Mouse (Mus musculus): Measurements from ENCODE around the gene Mast2.

The Mast2 gene

GRCm38 (mm10) chr4:116464126-116464981 is at the start of gene Mast2:
TSS of gene Mast2 (minus strand) at chr4:116464183.
- DNase-seq: peak; percentile 87

GRCm38 (mm10) chr4:116507425-116508218 is 43.6 kb upstream of the Mast2 start, which contains the start of gene Ipp:
TSS of gene Ipp (plus strand) at chr4:116507549.
- DNase-seq: peak; percentile 96

GRCm38 (mm10) chr4:116506886-116507424 is 43.0 kb upstream of the Mast2 start:
- no peak for DNase-seq

GRCm38 (mm10) chr4:116499978-116500377 is 36.0 kb upstream of the Mast2 start:
- peak; percentile 7 for DNase-seq

- no peak for DNase-seq
Measured at GRCm38 (mm10) chr4:116493646-116494045, 29.7 kb upstream of the Mast2 start.

GRCm38 (mm10) chr4:116492460-116492859 is 28.5 kb upstream of the Mast2 start:
- DNase-seq: no peak

- DNase-seq: no peak
Measured at GRCm38 (mm10) chr4:116491886-116492285, 27.9 kb upstream of the Mast2 start.

GRCm38 (mm10) chr4:116491119-116491536 is 27.1 kb upstream of the Mast2 start:
- DNase-seq: peak; percentile 31

GRCm38 (mm10) chr4:116483476-116483875 is 19.5 kb upstream of the Mast2 start:
- no peak for DNase-seq

- no peak for DNase-seq
Measured at GRCm38 (mm10) chr4:116481322-116481721, 17.3 kb upstream of the Mast2 start.

GRCm38 (mm10) chr4:116463231-116464125 is 505 bp downstream of the Mast2 start:
- peak; percentile 62 for DNase-seq

- no peak for DNase-seq
Measured at GRCm38 (mm10) chr4:116461943-116462342, 2.0 kb downstream of the Mast2 start.

GRCm38 (mm10) chr4:116451553-116451952 is 12.4 kb downstream of the Mast2 start:
- no peak for DNase-seq

- no peak for DNase-seq
Measured at GRCm38 (mm10) chr4:116449951-116450350, 14.0 kb downstream of the Mast2 start.

- peak; percentile 32 for DNase-seq
Measured at GRCm38 (mm10) chr4:116448673-116449072, 15.3 kb downstream of the Mast2 start.

- DNase-seq: no peak
Measured at GRCm38 (mm10) chr4:116439383-116439782, 24.6 kb downstream of the Mast2 start.

GRCm38 (mm10) chr4:116438561-116438960 is 25.4 kb downstream of the Mast2 start:
- DNase-seq: no peak

GRCm38 (mm10) chr4:116435626-116436025 is 28.4 kb downstream of the Mast2 start:
- no peak for DNase-seq

GRCm38 (mm10) chr4:116422186-116422585 is 41.8 kb downstream of the Mast2 start:
- no peak for DNase-seq

- no peak for DNase-seq
Measured at GRCm38 (mm10) chr4:116421170-116421569, 42.8 kb downstream of the Mast2 start.

GRCm38 (mm10) chr4:116412993-116413392 is 51.0 kb downstream of the Mast2 start:
- DNase-seq: no peak

GRCm38 (mm10) chr4:116411401-116411800 is 52.6 kb downstream of the Mast2 start:
- no peak for DNase-seq
